Mouse (Mus musculus) effector memory CD4-positive, alpha-beta T cell, adult 5 months (primary cell): ENCODE measurements around the gene Tmem179b. TPM values are rescaled to one million over a fixed set of nuclear protein-coding genes. Genes with fewer than 3 reads are reported as not detected.

Experiments used
- polyA plus RNA-seq: library from polyadenylated mRNA; unstranded; fragments of 100-300 nt; shearing (Covaris generic); gene quantifications from one replicate; pipeline ENCODE4 v1.2.1, GENCODE M21; 2017

The Tmem179b gene
- polyA plus RNA-seq, 1 experiment from 2014 or later, result 143 TPM

Other genes starting within 250 kb of the Tmem179b start
- gene Slc22a8, start 183.2 kb downstream of the Tmem179b start, polyA plus RNA-seq, result not detected
- gene Slc22a6, start 156.4 kb downstream of the Tmem179b start, polyA plus RNA-seq, result not detected
- not detected for gene Chrm1, start 110.7 kb downstream of the Tmem179b start, polyA plus RNA-seq
- 546 TPM for gene Slc3a2, start 51.1 kb downstream of the Tmem179b start, polyA plus RNA-seq
- gene Wdr74, start 38.6 kb downstream of the Tmem179b start, polyA plus RNA-seq, result 91.5 TPM
- gene 1700092M07Rik, start 33.7 kb downstream of the Tmem179b start, polyA plus RNA-seq, result 3.0 TPM
- gene Stx5a, start 33.1 kb downstream of the Tmem179b start, polyA plus RNA-seq, result 246 TPM
- 362 TPM for gene Nxf1, start 17.4 kb downstream of the Tmem179b start, polyA plus RNA-seq
- gene Tmem223, start 3.5 kb downstream of the Tmem179b start, polyA plus RNA-seq, result 32.4 TPM
- gene Taf6l, start 11.9 kb upstream of the Tmem179b start, polyA plus RNA-seq, result 9.7 TPM
- 74.4 TPM for gene Polr2g, start 24.1 kb upstream of the Tmem179b start, polyA plus RNA-seq
- 1.4 TPM for gene Zbtb3, start 28.1 kb upstream of the Tmem179b start, polyA plus RNA-seq
- gene Ttc9c, start 44.9 kb upstream of the Tmem179b start, polyA plus RNA-seq, result 23.9 TPM
- 14.0 TPM for gene Hnrnpul2, start 45.5 kb upstream of the Tmem179b start, polyA plus RNA-seq
- not detected for gene AC129217.1, start 55.3 kb upstream of the Tmem179b start, polyA plus RNA-seq
- gene Bscl2, start 63.0 kb upstream of the Tmem179b start, polyA plus RNA-seq, result 70.9 TPM
- not detected for gene Gng3, start 64.7 kb upstream of the Tmem179b start, polyA plus RNA-seq
- not detected for gene Lrrn4cl, start 76.3 kb upstream of the Tmem179b start, polyA plus RNA-seq
- gene Ubxn1, start 97.0 kb upstream of the Tmem179b start, polyA plus RNA-seq, result 131 TPM
- gene Uqcc3, start 106.5 kb upstream of the Tmem179b start, polyA plus RNA-seq, result 24.6 TPM
- 37.0 TPM for gene Lbhd1, start 109.3 kb upstream of the Tmem179b start, polyA plus RNA-seq
- not detected for gene Gm49403, start 109.5 kb upstream of the Tmem179b start, polyA plus RNA-seq
- 26.9 TPM for gene 1810009A15Rik, start 114.4 kb upstream of the Tmem179b start, polyA plus RNA-seq
- gene Gm49416, start 114.5 kb upstream of the Tmem179b start, polyA plus RNA-seq, result not detected
- gene Ints5, start 118.5 kb upstream of the Tmem179b start, polyA plus RNA-seq, result 29.7 TPM
- gene Ganab, start 123.6 kb upstream of the Tmem179b start, polyA plus RNA-seq, result 91.7 TPM
- 45.8 TPM for gene B3gat3, start 145.9 kb upstream of the Tmem179b start, polyA plus RNA-seq
- 3.3 TPM for gene Rom1, start 154.9 kb upstream of the Tmem179b start, polyA plus RNA-seq
- 67.4 TPM for gene Eml3, start 155.1 kb upstream of the Tmem179b start, polyA plus RNA-seq
- 219 TPM for gene Mta2, start 167.4 kb upstream of the Tmem179b start, polyA plus RNA-seq
- gene Tut1, start 179.4 kb upstream of the Tmem179b start, polyA plus RNA-seq, result 49.1 TPM
- 292 TPM for gene Eef1g, start 192.6 kb upstream of the Tmem179b start, polyA plus RNA-seq
- gene Ahnak, start 214.8 kb upstream of the Tmem179b start, polyA plus RNA-seq, result 147 TPM